Mouse (Mus musculus) ovary, postnatal 10 days (tissue): ENCODE data around the gene Nqo1.

Source experiments
- DNase-seq: peaks from one replicate; pipeline ENCODE4 v3.0.0; 2022; ENCODE audit warnings: low spot score

Gene Nqo1

GRCm38 (mm10) chr8:107403038-107403781 is at the start of gene Nqo1:
Gene Nqo1 (minus strand): TSS chr8:107403206.
- DNase-seq: peak; percentile 44

GRCm38 (mm10) chr8:107451414-107452066 is 48.5 kb upstream of the Nqo1 start:
- DNase-seq: no peak

DNA sequence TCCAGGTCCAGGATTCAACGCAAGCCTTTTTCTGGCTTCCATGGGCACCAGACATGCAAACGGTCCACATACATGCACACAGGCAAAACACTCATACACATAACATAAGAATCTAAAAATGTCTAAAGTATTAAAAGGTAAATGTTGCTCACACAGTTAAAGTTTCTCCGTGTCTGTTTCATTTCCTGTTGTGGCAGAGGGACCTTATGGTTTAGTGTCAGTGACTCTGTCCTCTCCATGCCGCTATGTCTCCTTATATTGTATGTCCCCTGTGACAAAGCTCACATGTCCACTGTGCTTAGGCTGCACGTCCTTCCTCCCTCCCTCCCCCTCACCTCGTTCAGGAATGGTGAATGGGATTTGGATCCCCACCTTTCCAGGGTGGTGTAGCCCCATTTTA is 46.6 kb upstream of the Nqo1 start:
- no peak for DNase-seq

DNA sequence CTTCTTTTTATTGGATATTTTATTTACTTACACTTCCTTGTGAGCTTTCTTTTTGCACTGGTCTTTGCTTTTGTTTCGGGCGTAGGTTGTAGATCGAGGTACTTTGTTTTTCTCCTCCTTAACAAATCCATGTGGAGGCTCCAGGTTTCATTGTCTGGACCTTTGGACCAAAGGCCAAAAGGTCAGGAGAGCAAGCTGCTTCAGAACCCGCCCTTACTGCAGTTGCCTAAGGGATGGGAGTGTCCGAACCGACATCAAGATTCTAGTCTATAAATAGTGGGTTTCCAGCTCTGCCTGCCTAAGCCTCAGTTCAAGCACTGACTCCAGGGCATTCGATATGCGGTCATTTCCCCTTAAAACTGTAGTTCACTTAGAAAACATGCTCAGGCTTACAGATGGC is 46.1 kb upstream of the Nqo1 start:
- no peak for DNase-seq

DNA sequence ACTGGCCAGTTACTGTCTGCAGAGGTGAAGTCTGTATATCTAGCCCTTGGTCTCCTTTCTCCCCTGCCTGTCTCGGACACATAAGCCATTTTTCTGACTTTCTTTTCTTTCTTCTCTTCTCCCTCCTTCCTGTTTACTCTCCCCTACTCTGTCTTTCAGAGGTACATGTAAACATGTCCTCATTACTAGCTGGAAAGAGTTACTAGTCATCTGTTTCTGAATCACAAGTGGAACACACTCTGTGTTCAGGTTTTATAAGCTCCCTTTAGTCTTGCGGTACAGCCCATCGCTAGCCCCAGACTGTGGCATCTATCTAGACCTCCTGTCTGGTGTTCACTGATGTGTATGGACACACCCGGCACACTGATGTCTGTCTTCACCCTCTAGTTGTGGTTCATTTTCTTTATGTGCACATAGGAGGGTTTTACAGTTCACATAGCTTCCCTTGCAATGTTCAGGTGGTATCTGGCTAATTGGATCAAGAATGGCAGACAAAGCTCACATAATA is 45.4 kb upstream of the Nqo1 start:
- DNase-seq: no peak

DNA sequence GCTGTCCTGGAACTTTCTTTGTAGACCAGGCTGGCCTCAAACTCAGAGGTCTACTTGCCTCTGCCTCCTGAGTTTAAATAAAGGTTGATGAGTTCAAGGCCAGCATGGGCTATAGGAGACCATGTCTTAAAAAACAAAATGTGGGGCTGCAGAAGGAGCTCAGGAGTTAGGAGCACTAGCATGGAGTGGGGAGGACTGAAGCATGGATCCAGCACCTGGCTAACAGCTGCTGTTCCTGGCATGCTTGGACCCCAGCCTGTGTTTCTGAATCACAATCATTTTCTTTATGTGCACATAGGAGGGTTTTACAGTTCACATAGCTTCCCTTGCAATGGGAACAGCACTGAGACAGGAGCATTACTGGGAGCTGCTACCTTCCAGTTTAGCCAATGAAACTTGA is 44.7 kb upstream of the Nqo1 start:
- DNase-seq: no peak

DNA sequence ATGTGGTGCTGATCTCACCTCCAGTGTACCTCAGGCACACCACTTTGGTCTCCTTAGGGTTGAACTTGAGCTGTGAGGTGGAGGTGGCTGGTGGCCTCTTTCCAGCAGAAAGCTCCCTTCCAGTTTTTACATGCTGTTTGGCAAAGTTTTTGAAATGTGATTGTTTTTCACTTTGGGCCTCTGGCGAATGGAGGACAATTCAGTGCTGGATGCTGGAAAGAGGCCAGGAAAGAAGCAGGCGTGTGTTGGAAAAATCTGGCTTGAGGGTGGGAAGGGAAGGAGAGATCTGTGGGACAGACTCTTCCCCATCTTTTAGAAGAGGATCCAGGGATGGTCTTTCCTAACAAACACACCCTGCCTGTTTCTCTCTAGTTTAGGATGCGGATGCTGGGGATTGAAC is 41.6 kb upstream of the Nqo1 start:
- peak; percentile 13 for DNase-seq

GRCm38 (mm10) chr8:107439880-107440625 is 37.0 kb upstream of the Nqo1 start:
- DNase-seq: no peak

GRCm38 (mm10) chr8:107437711-107438110 is 34.7 kb upstream of the Nqo1 start:
- no peak for DNase-seq

GRCm38 (mm10) chr8:107436841-107437421 is 33.9 kb upstream of the Nqo1 start:
- no peak for DNase-seq

DNA sequence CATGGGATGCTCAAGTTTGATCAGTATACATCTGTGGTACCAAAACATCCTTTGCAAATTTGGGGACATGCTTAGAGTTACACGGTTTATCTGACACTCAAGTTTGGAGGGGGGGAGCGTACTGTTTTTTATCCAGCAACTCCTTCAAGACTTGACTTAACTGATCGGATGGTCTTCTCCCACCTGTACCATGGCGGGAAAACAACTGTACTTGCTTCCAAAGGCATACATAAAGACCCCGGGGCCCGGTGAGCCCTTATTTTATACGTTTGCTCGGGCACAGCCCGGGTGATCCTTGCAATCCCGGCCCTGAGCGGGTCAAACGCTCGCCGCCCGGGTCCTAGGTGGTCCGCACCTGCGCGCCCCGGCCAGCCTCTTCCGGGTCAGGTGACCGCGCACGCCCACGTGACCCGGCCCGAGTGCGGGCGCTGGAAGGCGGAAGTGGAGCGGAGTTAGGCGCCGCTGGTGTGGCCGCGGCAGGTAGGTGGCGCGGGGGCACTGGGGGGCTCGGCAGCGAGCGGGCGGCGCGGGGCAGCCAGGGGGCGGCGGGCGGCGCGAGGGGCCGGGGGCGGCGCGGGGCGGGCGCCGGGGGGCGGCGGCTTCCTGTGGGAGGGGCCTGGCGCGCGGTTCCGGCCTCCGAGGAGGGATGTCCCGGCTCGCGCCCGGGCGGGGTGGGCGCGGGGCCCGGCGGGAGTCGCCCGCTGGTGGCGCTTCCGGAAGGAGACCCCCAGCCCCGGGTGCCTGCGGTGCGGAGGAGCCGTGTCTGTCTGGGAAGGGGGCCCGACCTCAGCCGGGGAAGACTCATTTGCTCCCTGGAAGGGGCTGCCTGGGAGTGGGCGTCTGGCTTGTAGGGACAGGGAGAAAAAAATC is 33.2 kb upstream of the Nqo1 start, which contains the start of gene Wwp2:
Gene Wwp2 (plus strand): TSS at position 404 of the 870 bp plus-strand sequence.
- peak; percentile 56 for DNase-seq

GRCm38 (mm10) chr8:107435421-107435961 is 32.5 kb upstream of the Nqo1 start:
- no peak for DNase-seq

- DNase-seq: no peak
These were observed 27.8 kb upstream of the Nqo1 start for GRCm38 (mm10) chr8:107430821-107431220.

DNA sequence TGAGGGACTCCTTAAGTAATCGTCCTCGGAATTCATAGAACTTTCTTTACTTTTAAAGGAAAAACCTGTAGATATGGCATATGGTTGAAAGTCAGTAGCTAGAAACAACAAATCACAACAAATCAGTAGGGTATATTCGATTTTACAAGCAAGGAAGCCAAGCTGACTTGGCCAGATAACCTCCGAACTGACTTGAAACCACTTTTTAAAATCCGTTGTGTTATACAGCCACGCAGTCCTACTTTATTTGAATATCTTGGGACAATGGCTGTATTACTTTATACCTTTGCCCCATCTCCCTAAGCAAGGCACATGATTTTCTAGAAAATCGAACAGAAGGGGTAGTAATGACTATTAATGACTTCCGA is 22.2 kb upstream of the Nqo1 start:
- no peak for DNase-seq

DNA sequence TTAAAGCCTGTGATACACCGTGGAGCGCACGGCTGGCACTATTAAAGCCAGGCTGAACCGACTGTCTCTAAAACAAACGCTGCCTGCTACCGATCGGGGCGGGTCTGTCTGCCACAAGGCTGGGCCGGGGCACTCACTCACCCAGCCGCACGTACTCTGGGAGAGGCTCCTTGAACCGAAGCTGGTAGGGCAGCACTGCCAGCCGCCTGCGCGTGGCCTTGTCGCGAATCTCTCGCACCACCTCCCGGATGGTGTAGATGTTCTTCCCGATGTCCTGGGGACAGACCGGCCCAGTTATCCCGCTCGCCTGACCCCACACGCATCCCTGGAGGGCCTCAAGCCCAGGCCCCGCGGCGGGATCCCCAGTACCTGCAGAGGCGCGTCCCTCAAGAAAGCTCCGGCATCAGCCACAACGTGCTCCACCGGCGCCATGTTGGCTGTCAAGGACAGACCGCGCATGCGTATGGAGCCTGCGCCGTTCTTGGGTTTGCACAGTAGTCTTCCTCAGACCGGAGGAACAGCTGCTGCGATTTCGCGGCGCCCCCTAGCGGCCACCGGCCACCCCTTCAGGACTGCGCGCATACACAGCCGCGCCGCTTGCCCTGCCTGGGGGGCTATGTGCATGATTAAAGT is 21.7 kb upstream of the Nqo1 start, which contains the start of gene Nob1:
Gene Nob1 (minus strand): TSS at position 455 of the 633 bp plus-strand sequence.
- DNase-seq: peak; percentile 98

DNA sequence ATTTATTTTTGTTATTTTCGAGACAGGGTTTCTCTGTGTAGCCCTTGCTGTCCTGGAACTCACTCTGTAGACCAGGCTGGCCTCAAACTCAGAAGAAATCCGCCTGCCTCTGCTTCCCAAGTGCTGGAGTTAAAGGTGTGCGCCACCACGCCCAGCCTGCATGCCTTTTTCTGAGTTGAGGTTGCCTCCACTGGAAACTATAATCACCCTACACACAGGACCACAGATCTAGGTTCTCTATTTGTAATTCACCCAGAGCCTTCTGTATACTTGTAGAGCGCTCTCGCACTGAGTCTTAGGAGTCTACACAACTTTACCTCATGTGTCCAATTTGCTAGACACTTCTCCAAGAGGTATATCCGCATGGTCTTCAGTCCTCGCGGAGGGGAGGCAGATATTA is 21.2 kb upstream of the Nqo1 start:
- DNase-seq: no peak

DNA sequence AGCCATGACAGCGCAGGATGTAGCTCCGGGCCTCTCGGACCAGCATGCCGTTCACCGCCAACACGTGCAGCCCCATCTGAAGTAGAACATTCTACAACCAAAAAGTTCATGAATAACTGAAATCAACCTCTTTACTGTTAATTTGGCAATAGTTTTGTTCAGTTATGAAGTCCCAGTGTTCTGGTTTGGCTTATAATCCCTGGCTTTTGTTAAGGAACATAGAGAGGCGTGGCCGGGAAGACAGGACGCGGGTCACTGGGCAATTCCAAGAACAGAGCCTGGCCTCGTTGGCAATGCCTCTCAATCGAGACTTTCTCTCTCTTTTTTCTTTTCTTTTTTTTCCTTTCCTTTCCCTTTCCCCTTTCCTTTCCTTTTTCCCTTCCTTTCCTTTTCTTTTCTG is 14.0 kb upstream of the Nqo1 start:
- DNase-seq: no peak

GRCm38 (mm10) chr8:107413881-107414280 is 10.9 kb upstream of the Nqo1 start:
- no peak for DNase-seq

- no peak for DNase-seq
These were observed 9.5 kb upstream of the Nqo1 start for GRCm38 (mm10) chr8:107412552-107412951.

DNA sequence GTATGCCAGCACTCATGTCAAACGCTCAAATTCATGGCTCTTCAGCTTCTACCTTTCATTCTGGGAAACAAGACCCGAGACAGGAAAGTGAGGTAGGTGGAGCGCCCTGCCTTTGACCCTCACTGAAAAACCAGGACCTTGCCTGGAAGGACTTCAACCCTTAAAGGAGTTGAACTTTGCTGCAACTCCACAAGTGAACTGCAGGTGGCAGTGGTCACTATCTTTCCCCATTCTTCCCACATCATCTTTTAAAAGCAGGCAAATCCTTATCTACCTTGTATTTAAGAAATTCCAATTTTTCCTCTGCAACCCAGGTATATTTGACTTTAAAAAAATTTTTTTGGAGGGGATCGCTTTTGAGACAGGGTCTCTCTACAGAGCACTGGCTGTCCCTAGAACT is 8.4 kb upstream of the Nqo1 start:
- DNase-seq: no peak

DNA sequence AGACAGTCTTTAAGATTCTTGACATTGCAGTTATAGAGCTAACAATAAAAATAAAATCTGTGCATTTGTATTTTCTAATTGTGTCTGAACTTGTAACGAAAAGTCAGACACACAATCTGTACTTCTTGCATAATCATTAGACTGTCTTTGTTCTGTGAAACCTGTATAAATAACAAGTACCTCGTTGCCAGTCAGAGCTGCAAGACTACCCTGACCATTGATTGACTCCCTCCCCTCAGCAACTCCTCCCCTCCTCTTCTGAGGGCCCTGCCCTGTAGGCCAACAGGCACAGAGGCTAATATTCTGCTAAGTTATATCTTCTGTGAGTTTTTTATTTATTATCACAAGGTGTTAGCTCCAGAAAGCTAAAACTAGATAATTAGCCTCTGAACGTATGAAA is 2.9 kb upstream of the Nqo1 start:
- DNase-seq: no peak
